Mouse (Mus musculus) small intestine, adult 2 months (tissue): Measurements from ENCODE around the gene Sv2a. TPM values are rescaled to one million over a fixed set of nuclear protein-coding genes. Genes with fewer than 3 reads are reported as not detected.

Source experiments
- H3K27ac ChIP-seq: fragments of 200-500 bp; 2 replicates; pipeline ENCODE4 v1.5.1; 2012; ENCODE audit warnings: low read depth, low read length, control low read depth, inconsistent platforms; ENCODE audit not compliant: insufficient read depth
- H3K27me3 ChIP-seq: fragments of 200-500 bp; 2 replicates; pipeline ENCODE4 v1.6.1; 2012; ENCODE audit warnings: mild to moderate bottlenecking, moderate library complexity, low read length, inconsistent platforms; ENCODE audit not compliant: control insufficient read depth, insufficient read depth
- H3K36me3 ChIP-seq: fragments of 200-500 bp; 2 replicates; pipeline ENCODE4 v1.6.1; 2012; ENCODE audit warnings: mild to moderate bottlenecking, low read length, control low read depth, inconsistent platforms; ENCODE audit not compliant: control insufficient read depth, insufficient read depth
- H3K4me1 ChIP-seq: fragments of 200-500 bp; 2 replicates; pipeline ENCODE4 v1.6.1; 2012; ENCODE audit warnings: low read length, inconsistent platforms, mixed read lengths; ENCODE audit not compliant: control insufficient read depth, insufficient read depth, insufficient read length
- H3K4me3 ChIP-seq: fragments of 200-500 bp; 2 replicates; pipeline ENCODE4 v1.5.1; 2012; ENCODE audit warnings: low read depth, mild to moderate bottlenecking, control low read depth, inconsistent platforms, low read length, moderate library complexity
- CTCF ChIP-seq: fragments of 200-500 bp; IDR thresholded peaks from 2 replicates; pipeline ENCODE4 v1.5.1; 2012; ENCODE audit warnings: low read depth, mild to moderate bottlenecking, control low read depth, inconsistent platforms, low read length, moderate library complexity, mixed read lengths; ENCODE audit not compliant: insufficient replicate concordance, insufficient read length; ENCODE audit errors: extremely low read depth
- POLR2A ChIP-seq: fragments of 200-500 bp; IDR thresholded peaks from 2 replicates; pipeline ENCODE4 v1.6.1; 2012; ENCODE audit warnings: low read depth, mild to moderate bottlenecking, control low read depth, inconsistent platforms, low read length, moderate library complexity
- WGBS: fragments of 180-500 bp; shearing (Covaris S2); methylation state at CpG from one replicate; pipeline ENCODE4 v1.1.7; 2018; 5-methylcytosine and 5-hydroxymethylcytosine counted together
- polyA plus RNA-seq: library from polyadenylated mRNA; depleted of rRNA; stranded (reverse); fragments of >200 nt; gene quantifications from 2 replicates; pipeline ENCODE4 v1.2.3, GENCODE M21; 2012; rRNA removed

Sv2a gene
- polyA plus RNA-seq: 0.85 and 1.4 TPM in 2 replicates

GRCm38 (mm10) chr3:96180727-96181477, at the start of gene Sv2a:
TSS of gene Sv2a (plus strand) at chr3:96181151.
- 0 out of 2 replicates have a peak, but pooled peaks cover 2% of the 10 kb centered on the region for H3K4me1 ChIP-seq
- TF ChIP-seq CTCF (no peak), POLR2A (no peak)
- H3K4me3 ChIP-seq: peak within 1 kb of the TSS; percentile 60
- H3K36me3 ChIP-seq: peaks cover 18% of the 10 kb centered on the region
- H3K27ac ChIP-seq: no peak within 1 kb of the TSS
- peaks cover 3% of the 10 kb centered on the region for H3K27me3 ChIP-seq
- WGBS: 1% methylated on average over 22 of the region's 23 CpGs

- no peak overlapping the region for H3K4me3 ChIP-seq
- no peaks in the 10 kb centered on the region; the same call in 1 of the 2 replicates for H3K36me3 ChIP-seq
- 62% methylated on average over 3 of the region's 3 CpGs for WGBS
- TF ChIP-seq POLR2A (no peak), CTCF (no peak)
- no peak overlapping the region for H3K27ac ChIP-seq
- no peaks in the 10 kb centered on the region for H3K27me3 ChIP-seq
- peaks cover 3% of the 10 kb centered on the region; the same call in 1 of the 2 replicates for H3K4me1 ChIP-seq
Measured at GRCm38 (mm10) chr3:96132478-96132877, 48.5 kb upstream of the Sv2a start.

- Histone ChIP-seq H3K27me3 (no peaks in the 10 kb centered on the region), H3K4me1 (peaks cover 3% of the 10 kb centered on the region; the same call in 1 of the 2 replicates), H3K4me3 (no peak overlapping the region), H3K27ac (peak overlapping the region; percentile 3; the same call in 1 of the 2 replicates), H3K36me3 (peaks cover 2% of the 10 kb centered on the region; the same call in 1 of the 2 replicates)
- no peak for TF ChIP-seq POLR2A
- no peak for TF ChIP-seq CTCF
- 57% methylated on average over 11 of the region's 11 CpGs for WGBS
Measured at GRCm38 (mm10) chr3:96133327-96133905, 47.5 kb upstream of the Sv2a start.

- 34% methylated on average over 3 of the region's 3 CpGs for WGBS
- TF ChIP-seq POLR2A (no peak), CTCF (no peak)
- H3K4me3 ChIP-seq: no peak overlapping the region
Measured at GRCm38 (mm10) chr3:96135011-96135410, 45.9 kb upstream of the Sv2a start.

GRCm38 (mm10) chr3:96147950-96148349, 33.0 kb upstream of the Sv2a start:
- H3K4me3 ChIP-seq: no peak overlapping the region
- H3K4me1 ChIP-seq: no peaks in the 10 kb centered on the region

More at GRCm38 (mm10) chr3:96135011-96135410, 45.9 kb upstream of the Sv2a start:
- Histone ChIP-seq H3K27ac (no peak overlapping the region), H3K36me3 (peaks cover 3% of the 10 kb centered on the region; the same call in 1 of the 2 replicates), H3K27me3 (no peaks in the 10 kb centered on the region), H3K4me1 (peaks cover 3% of the 10 kb centered on the region; the same call in 1 of the 2 replicates)

GRCm38 (mm10) chr3:96151836-96152235, 29.1 kb upstream of the Sv2a start:
- 83% methylated on average over 7 of the region's 7 CpGs for whole genome bisulfite sequencing
- H3K27me3 ChIP-seq: no peaks in the 10 kb centered on the region
- peaks cover 56% of the 10 kb centered on the region for H3K36me3 ChIP-seq

More at GRCm38 (mm10) chr3:96147950-96148349, 33.0 kb upstream of the Sv2a start:
- WGBS: 9% methylated on average over 5 of the region's 5 CpGs
- Histone ChIP-seq H3K27me3 (no peaks in the 10 kb centered on the region), H3K27ac (no peak overlapping the region), H3K36me3 (peaks cover 48% of the 10 kb centered on the region)
- TF ChIP-seq POLR2A (no peak), CTCF (no peak)

GRCm38 (mm10) chr3:96152611-96153010, 28.3 kb upstream of the Sv2a start:
- Histone ChIP-seq H3K27me3 (no peaks in the 10 kb centered on the region), H3K4me3 (no peak overlapping the region), H3K27ac (no peak overlapping the region), H3K36me3 (peaks cover 54% of the 10 kb centered on the region), H3K4me1 (no peaks in the 10 kb centered on the region)
- WGBS: 95% methylated on average over 5 of the region's 5 CpGs
- TF ChIP-seq CTCF (no peak), POLR2A (no peak)

More at GRCm38 (mm10) chr3:96151836-96152235, 29.1 kb upstream of the Sv2a start:
- Histone ChIP-seq H3K27ac (no peak overlapping the region), H3K4me3 (no peak overlapping the region), H3K4me1 (no peaks in the 10 kb centered on the region)
- TF ChIP-seq POLR2A (no peak), CTCF (no peak)
